Mouse (Mus musculus) MEL (cell line): ENCODE measurements around the gene Aldh1a1. TPM values are rescaled to one million over a fixed set of nuclear protein-coding genes. Genes with fewer than 3 reads are reported as not detected.
A peak's percentile ranks its signal among the peaks of the same experiment; 100 is the strongest.

Experiments used
- DNase-seq: peaks from one replicate; pipeline ENCODE4 v3.0.0; 2011; ENCODE audit warnings: low read depth, low spot score
- H3K27ac ChIP-seq: 2 replicates; pipeline ENCODE4 v1.5.1; 2012; ENCODE audit warnings: low read depth, mild to moderate bottlenecking, control low read depth, low read length, moderate library complexity; ENCODE audit not compliant: control insufficient read depth
- H3K27me3 ChIP-seq, 2 experiments: fragments of 150-350 bp in 1 of 2; sonication (generic) in 1 of 2; 2 replicates each; pipeline ENCODE4 v1.6.1; 2012; ENCODE audit warnings: low read length in 2 of 2, mild to moderate bottlenecking in 2 of 2, improper control_type of control experiment in 1 of 2, moderate library complexity in 1 of 2; ENCODE audit not compliant: insufficient read depth in 2 of 2, control insufficient read depth in 1 of 2
- H3K36me3 ChIP-seq, 2 experiments: 2 replicates each; pipeline ENCODE4 v1.6.1; 2012 to 2014; ENCODE audit warnings: low read length in 2 of 2, improper control_type of control experiment in 1 of 2, inconsistent platforms in 1 of 2, mild to moderate bottlenecking in 1 of 2; ENCODE audit not compliant: insufficient read depth in 2 of 2, control insufficient read depth in 1 of 2
- H3K4me1 ChIP-seq, 2 experiments: fragments of 150-350 bp in 1 of 2; sonication (generic) in 1 of 2; 2 replicates each; pipeline ENCODE4 v1.6.1; 2012; ENCODE audit warnings: low read length in 2 of 2, improper control_type of control experiment in 1 of 2, mild to moderate bottlenecking in 1 of 2; ENCODE audit not compliant: insufficient read depth in 2 of 2, control insufficient read depth in 1 of 2
- H3K4me3 ChIP-seq, 2 experiments: fragments of 150-350 bp in 1 of 2; sonication (generic) in 1 of 2; 2 replicates each; pipeline ENCODE4 v1.5.1; 2012; ENCODE audit warnings: low read depth in 2 of 2, low read length in 2 of 2, mild to moderate bottlenecking in 2 of 2, moderate library complexity in 2 of 2, control low read depth in 1 of 2, improper control_type of control experiment in 1 of 2; ENCODE audit not compliant: control insufficient read depth in 1 of 2, insufficient read depth in 1 of 2
- H3K79me2 ChIP-seq: 2 replicates; pipeline ENCODE4 v1.6.1; 2012; ENCODE audit warnings: mild to moderate bottlenecking, low read length, moderate library complexity; ENCODE audit not compliant: control insufficient read depth, poor library complexity, insufficient read depth
- H3K9ac ChIP-seq: 2 replicates; pipeline ENCODE4 v1.6.1; 2012; ENCODE audit warnings: low read depth, mild to moderate bottlenecking, control low read depth, low read length, moderate library complexity; ENCODE audit not compliant: control insufficient read depth, poor library complexity, severe bottlenecking
- H3K9me3 ChIP-seq: fragments of 150-350 bp; sonication (generic); replicated peaks from 2 replicates; pipeline ENCODE4 v1.6.1; 2012; ENCODE audit warnings: mild to moderate bottlenecking, low read length, improper control_type of control experiment, moderate library complexity; ENCODE audit not compliant: insufficient read depth
- BHLHE40 ChIP-seq: IDR thresholded peaks from 2 replicates; pipeline ENCODE4 v1.6.1; 2012; ENCODE audit warnings: low read depth, mild to moderate bottlenecking, inconsistent platforms, low read length, improper control_type of control experiment, borderline replicate concordance
- CTCF ChIP-seq, 3 experiments: IDR thresholded peaks in 2 of 3; conservative IDR thresholded peaks in 1 of 3; 2 replicates each; pipeline ENCODE4 v1.5.1; 2011 to 2012; ENCODE audit warnings: low read length in 3 of 3, low read depth in 2 of 3, mild to moderate bottlenecking in 2 of 3, improper control_type of control experiment in 1 of 3, inconsistent platforms in 1 of 3, mixed read lengths in 1 of 3, moderate library complexity in 1 of 3; ENCODE audit not compliant: control insufficient read depth in 1 of 3, insufficient read depth in 1 of 3, poor library complexity in 1 of 3, severe bottlenecking in 1 of 3
- EP300 ChIP-seq, 2 experiments: IDR thresholded peaks; 2 replicates each; pipeline ENCODE4 v1.6.1; 2011; ENCODE audit warnings: improper control_type of control experiment in 2 of 2, low read length in 2 of 2, low read depth in 1 of 2, mild to moderate bottlenecking in 1 of 2
- ETS1 ChIP-seq: IDR thresholded peaks from 2 replicates; pipeline ENCODE4 v1.6.1; 2012; ENCODE audit warnings: low read depth, mild to moderate bottlenecking, inconsistent platforms, low read length, improper control_type of control experiment, moderate library complexity
- GABPA ChIP-seq: IDR thresholded peaks from 2 replicates; pipeline ENCODE4 v1.6.1; 2012; ENCODE audit warnings: low read depth, mild to moderate bottlenecking, inconsistent platforms, low read length, improper control_type of control experiment, moderate library complexity
- GATA1 ChIP-seq: IDR thresholded peaks from 2 replicates; pipeline ENCODE4 v1.6.1; 2011; ENCODE audit warnings: low read depth, low read length, improper control_type of control experiment
- MAFK ChIP-seq: IDR thresholded peaks from 2 replicates; pipeline ENCODE4 v1.6.1; 2011; ENCODE audit warnings: low read depth, mild to moderate bottlenecking, low read length, improper control_type of control experiment, borderline replicate concordance
- MAX ChIP-seq: IDR thresholded peaks from 2 replicates; pipeline ENCODE4 v1.6.1; 2011; ENCODE audit warnings: low read length, improper control_type of control experiment
- MAZ ChIP-seq: IDR thresholded peaks from 2 replicates; pipeline ENCODE4 v1.6.1; 2012; ENCODE audit warnings: low read depth, mild to moderate bottlenecking, inconsistent platforms, low read length, improper control_type of control experiment
- MXI1 ChIP-seq: IDR thresholded peaks from 2 replicates; pipeline ENCODE4 v1.6.1; 2011; ENCODE audit warnings: mild to moderate bottlenecking, low read depth, low read length, improper control_type of control experiment
- POLR2A ChIP-seq, 2 experiments: IDR thresholded peaks; 2 replicates each; pipeline ENCODE4 v1.6.1; 2011 to 2012; ENCODE audit warnings: low read length in 2 of 2, mild to moderate bottlenecking in 2 of 2, control low read depth in 1 of 2, improper control_type of control experiment in 1 of 2, low read depth in 1 of 2, moderate library complexity in 1 of 2; ENCODE audit not compliant: control insufficient read depth in 1 of 2, insufficient read depth in 1 of 2, poor library complexity in 1 of 2
- POLR2AphosphoS2 ChIP-seq: IDR thresholded peaks from 2 replicates; pipeline ENCODE4 v1.6.1; 2011; ENCODE audit warnings: low read length, improper control_type of control experiment
- POLR2AphosphoS5 ChIP-seq: IDR thresholded peaks from 2 replicates; pipeline ENCODE4 v1.6.1; 2012; ENCODE audit warnings: low read depth, borderline replicate concordance, mild to moderate bottlenecking, inconsistent platforms, low read length, moderate library complexity, mixed read lengths
- SIN3A ChIP-seq: IDR thresholded peaks from 2 replicates; pipeline ENCODE4 v1.6.1; 2012; ENCODE audit warnings: low read length, improper control_type of control experiment, inconsistent platforms
- TBP ChIP-seq: IDR thresholded peaks from 2 replicates; pipeline ENCODE4 v1.8.0; 2011; ENCODE audit warnings: low read depth, low read length, improper control_type of control experiment
- TCF12 ChIP-seq: IDR thresholded peaks from 2 replicates; pipeline ENCODE4 v1.6.1; 2014; ENCODE audit warnings: low read depth, mild to moderate bottlenecking, inconsistent platforms, low read length, improper control_type of control experiment, moderate library complexity
- UBTF ChIP-seq: IDR thresholded peaks from 2 replicates; pipeline ENCODE4 v1.6.1; 2012; ENCODE audit warnings: low read depth, mild to moderate bottlenecking, inconsistent platforms, low read length, improper control_type of control experiment, moderate library complexity, borderline replicate concordance; ENCODE audit not compliant: insufficient read depth
- polyA plus RNA-seq, 2 experiments: library from polyadenylated mRNA; stranded (reverse) in 1 of 2; unstranded in 1 of 2; fragments of >175 nt in 1 of 2; fragments of >200 nt in 1 of 2; gene quantifications; 2 replicates each; pipeline versions ENCODE4 v1.2.1 to v1.2.4; 2012; ENCODE audit warnings: low replicate concordance in 2 of 2, low read depth in 1 of 2; ENCODE audit not compliant: insufficient read length in 2 of 2, insufficient read depth in 1 of 2, missing spikeins in 1 of 2
- total RNA-seq: library from RNA; depleted of rRNA; stranded (reverse); fragments of 300-350 nt; gene quantifications from 2 replicates; pipeline ENCODE4 v1.2.3, GENCODE M21; 2012

Aldh1a1 gene
- total and polyA plus RNA-seq, 3 experiments, result 2.3 to 10.3 TPM; not detected in 1

- H3K9me3 ChIP-seq, result no peaks in the 10 kb centered on the region
- TF ChIP-seq UBTF, result no peak
- no peak for TF ChIP-seq SIN3A
- TF ChIP-seq POLR2A (IDR thresholded peaks at IDR 0.05; ENCODE audit: control insufficient read depth in 1 of 2, insufficient read depth in 1 of 2, low read depth in 1 of 2, low read length in 2 of 2, poor library complexity in 1 of 2), result no peak
- no peak for TF ChIP-seq MAFK
Measured at GRCm38 (mm10) chr19:20557211-20557610, 64.7 kb downstream of the Aldh1a1 start.

GRCm38 (mm10) chr19:20558069-20558468 is 65.6 kb downstream of the Aldh1a1 start:
- no peaks in the 10 kb centered on the region for H3K27me3 ChIP-seq
- TF ChIP-seq EP300 (IDR thresholded peaks at IDR 0.05; ENCODE audit: low read depth in 1 of 2, low read length in 2 of 2) (peak; percentile 37 to 60; a peak in 2 of 4 replicates), POLR2AphosphoS2 (no peak), GATA1 (peak; percentile 65)
- no peak overlapping the region for H3K27ac ChIP-seq
- no peaks in the 10 kb centered on the region for H3K9me3 ChIP-seq
- H3K9ac ChIP-seq, result no peak overlapping the region
- H3K79me2 ChIP-seq, result no peaks in the 10 kb centered on the region
- H3K4me3 ChIP-seq, result no peak overlapping the region
- no peak for DNase-seq
- H3K36me3 ChIP-seq, result peaks cover 0 to 19% of the 10 kb centered on the region in 2 experiments; a peak in 2 of 4 replicates
- peaks cover 10 to 14% of the 10 kb centered on the region in 2 experiments for H3K4me1 ChIP-seq

More at GRCm38 (mm10) chr19:20557211-20557610, 64.7 kb downstream of the Aldh1a1 start:
- no peak for DNase-seq
- no peaks in the 10 kb centered on the region for H3K27me3 ChIP-seq
- no peak overlapping the region for H3K4me3 ChIP-seq
- no peak overlapping the region for H3K27ac ChIP-seq
- no peaks in the 10 kb centered on the region for H3K79me2 ChIP-seq
- peaks cover 0 to 19% of the 10 kb centered on the region in 2 experiments; a peak in 2 of 4 replicates for H3K36me3 ChIP-seq
- no peak overlapping the region for H3K9ac ChIP-seq
- peaks cover 10 to 14% of the 10 kb centered on the region in 2 experiments for H3K4me1 ChIP-seq

GRCm38 (mm10) chr19:20558544-20558943 is 66.0 kb downstream of the Aldh1a1 start:
- no peaks in the 10 kb centered on the region for H3K9me3 ChIP-seq
- no peak overlapping the region for H3K4me3 ChIP-seq
- peaks cover 0 to 19% of the 10 kb centered on the region in 2 experiments; a peak in 2 of 4 replicates for H3K36me3 ChIP-seq
- H3K27ac ChIP-seq, result peak overlapping the region; percentile 75
- 0 out of 2 replicates have a peak overlapping the region, but pooled peaks have one; percentile 2 for H3K9ac ChIP-seq
- H3K4me1 ChIP-seq, result peaks cover 10 to 14% of the 10 kb centered on the region in 2 experiments
- no peaks in the 10 kb centered on the region for H3K27me3 ChIP-seq
- peak; percentile 28; the same call in 1 of the 2 replicates for TF ChIP-seq SIN3A
- TF ChIP-seq POLR2AphosphoS2, result no peak
- 0 out of 2 replicates have a peak, but pooled peaks have one; percentile 32 for TF ChIP-seq MXI1
- no peaks in the 10 kb centered on the region for H3K79me2 ChIP-seq
- DNase-seq, result no peak

- Histone ChIP-seq H3K9ac (no peak overlapping the region), H3K36me3 (peaks cover 0 to 19% of the 10 kb centered on the region in 2 experiments; a peak in 2 of 4 replicates)
- TF ChIP-seq GABPA (peak; percentile 88), MAFK (peak; percentile 87; the same call in 1 of the 2 replicates), TCF12 (no peak; the same call in 1 of the 2 replicates), TBP (no peak), POLR2AphosphoS5 (no peak), MAZ (no peak), UBTF (no peak), CTCF (IDR thresholded peaks at IDR 0.05 in 2 of 3, conservative IDR thresholded peaks at IDR 0.05 in 1 of 3; ENCODE audit: control insufficient read depth in 1 of 3, insufficient read depth in 1 of 3, low read depth in 2 of 3, low read length in 3 of 3, poor library complexity in 1 of 3, severe bottlenecking in 1 of 3) (no peak), SIN3A (peak; percentile 24; the same call in 1 of the 2 replicates), MAX (no peak), BHLHE40 (no peak), ETS1 (peak; percentile 86), GATA1 (peak; percentile 74), EP300 (IDR thresholded peaks at IDR 0.05; ENCODE audit: low read depth in 1 of 2, low read length in 2 of 2) (peak; percentile 79 to 81)
- TF ChIP-seq, all 39 proteins: peak for 6
- Histone ChIP-seq H3K79me2 (no peaks in the 10 kb centered on the region), H3K4me1 (peaks cover 10 to 14% of the 10 kb centered on the region in 2 experiments), H3K27me3 (no peaks in the 10 kb centered on the region), H3K27ac (peak overlapping the region; percentile 75), H3K9me3 (no peaks in the 10 kb centered on the region), H3K4me3 (no peak overlapping the region)
- DNase-seq, result peak; percentile 85
Measured at GRCm38 (mm10) chr19:20558952-20559351, 66.4 kb downstream of the Aldh1a1 start.
